Mouse (Mus musculus) heart, embryonic 13.5 days (tissue): ENCODE measurements at regions not wholly inside any gene's neighbourhood (a gene's known extent, or its start where the extent isn't known, plus 50 kb on each side); places are given as distances from the start of the nearest gene placed in this dataset.

Experiments used
- ATAC-seq: fragments of 200-750 bp; cut with Nextera tagmentation; 2 replicates; pipeline ENCODE4 v1.8.0; 2017; ENCODE audit warnings: moderate TSS enrichment; ENCODE audit not compliant: insufficient number of reproducible peaks, low FRiP score, low TSS enrichment; ENCODE audit errors: extremely low read depth
- H3K27ac ChIP-seq: fragments of 300-500 bp; sonication (generic); replicated peaks from 2 replicates; pipeline ENCODE4 v1.5.1; 2015; ENCODE audit warnings: moderate library complexity, mild to moderate bottlenecking, inconsistent platforms
- H3K27me3 ChIP-seq: fragments of 300-500 bp; sonication (generic); replicated peaks from 2 replicates; pipeline ENCODE4 v1.6.1; 2015; ENCODE audit warnings: mild to moderate bottlenecking, inconsistent platforms
- H3K36me3 ChIP-seq: fragments of 300-500 bp; sonication (generic); 2 replicates; pipeline ENCODE4 v1.6.1; 2015; ENCODE audit warnings: mild to moderate bottlenecking, inconsistent platforms
- H3K4me1 ChIP-seq: fragments of 300-500 bp; sonication (generic); 2 replicates; pipeline ENCODE4 v1.6.1; 2015; ENCODE audit warnings: inconsistent platforms
- H3K4me2 ChIP-seq: fragments of 300-500 bp; sonication (generic); 2 replicates; pipeline ENCODE4 v1.6.1; 2015; ENCODE audit warnings: inconsistent platforms, mild to moderate bottlenecking, moderate library complexity
- H3K4me3 ChIP-seq: fragments of 300-500 bp; sonication (generic); 2 replicates; pipeline ENCODE4 v1.5.1; 2015; ENCODE audit warnings: moderate library complexity, mild to moderate bottlenecking, inconsistent platforms
- H3K9ac ChIP-seq: fragments of 300-500 bp; sonication (generic); 2 replicates; pipeline ENCODE4 v1.6.1; 2015; ENCODE audit warnings: inconsistent platforms, mild to moderate bottlenecking, moderate library complexity
- H3K9me3 ChIP-seq: fragments of 300-500 bp; sonication (generic); 2 replicates; pipeline ENCODE4 v1.6.1; 2016; ENCODE audit warnings: inconsistent platforms
- WGBS: fragments of 180-500 bp; shearing (Covaris S2); methylation state at CpG from one replicate; pipeline ENCODE4 v1.1.7; 2015; ENCODE audit warnings: mixed read lengths; 5-methylcytosine and 5-hydroxymethylcytosine counted together

GRCm38 (mm10) chr3:117440294-117440693 is 79.6 kb upstream of the Plppr4 start:
- WGBS: 9% methylated on average over 4 of the region's 4 CpGs
- Histone ChIP-seq H3K9ac (0 out of 2 replicates have a peak overlapping the region, but pooled peaks have one; percentile 44), H3K9me3 (no peaks in the 10 kb centered on the region), H3K4me1 (peaks cover 8% of the 10 kb centered on the region), H3K27ac (no peak overlapping the region), H3K36me3 (no peaks in the 10 kb centered on the region), H3K4me2 (peak overlapping the region; percentile 24; the same call in 1 of the 2 replicates), H3K27me3 (no peaks in the 10 kb centered on the region), H3K4me3 (no peak overlapping the region)
- ATAC-seq: peak; percentile 61; the same call in 1 of the 2 replicates

- Histone ChIP-seq H3K9me3 (no peaks in the 10 kb centered on the region), H3K4me1 (peaks cover 8% of the 10 kb centered on the region), H3K27ac (no peak overlapping the region), H3K36me3 (no peaks in the 10 kb centered on the region), H3K4me3 (no peak overlapping the region), H3K9ac (no peak overlapping the region), H3K4me2 (no peak overlapping the region), H3K27me3 (no peaks in the 10 kb centered on the region)
- 18% methylated on average over 11 of the region's 11 CpGs for WGBS
- no peak for ATAC-seq
Measured at GRCm38 (mm10) chr3:117438473-117439114, 77.9 kb upstream of the Plppr4 start.

DNA sequence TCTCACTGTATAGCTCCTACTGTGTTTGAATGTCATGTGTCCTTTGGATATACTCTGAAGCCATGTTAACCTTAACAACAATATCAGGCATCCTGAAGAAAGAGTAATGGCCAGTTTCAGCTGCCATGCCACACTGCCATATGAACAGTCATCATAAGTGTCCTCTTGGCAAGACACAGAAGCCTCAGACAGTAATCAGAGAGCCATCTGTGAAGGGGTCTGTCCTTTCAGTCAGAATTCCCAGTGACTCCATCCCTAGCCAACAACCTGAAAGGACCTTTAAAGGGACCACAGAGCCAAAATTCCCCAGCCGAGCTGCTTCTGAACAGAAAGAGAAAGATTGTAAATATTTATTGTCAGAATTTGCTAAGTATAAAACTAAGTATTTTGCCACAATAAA is 63.9 kb upstream of the Plppr4 start:
- Histone ChIP-seq H3K36me3 (no peaks in the 10 kb centered on the region), H3K27ac (no peak overlapping the region), H3K27me3 (no peaks in the 10 kb centered on the region), H3K9ac (no peak overlapping the region), H3K9me3 (no peaks in the 10 kb centered on the region), H3K4me3 (no peak overlapping the region), H3K4me2 (no peak overlapping the region), H3K4me1 (no peaks in the 10 kb centered on the region)
- WGBS: 69% methylated on average over 1 of the region's 1 CpGs
- no peak for ATAC-seq

GRCm38 (mm10) chr3:117412896-117413747 is 52.4 kb upstream of the Plppr4 start:
- Histone ChIP-seq H3K36me3 (no peaks in the 10 kb centered on the region), H3K27ac (no peak overlapping the region), H3K4me2 (no peak overlapping the region), H3K4me1 (peaks cover 5% of the 10 kb centered on the region), H3K4me3 (no peak overlapping the region), H3K27me3 (no peaks in the 10 kb centered on the region), H3K9ac (no peak overlapping the region), H3K9me3 (no peaks in the 10 kb centered on the region)
- no peak for ATAC-seq
- WGBS: 59% methylated on average over 4 of the region's 4 CpGs
